Mouse (Mus musculus) heart, adult 11 months (tissue): ENCODE measurements at regions not wholly inside any gene's neighbourhood (a gene's known extent, or its start where the extent isn't known, plus 50 kb on each side); places are given as distances from the start of the nearest gene placed in this dataset.

Experiments used
- DNase-seq: peaks from one replicate; pipeline ENCODE4 v3.0.0; 2022

- DNase-seq, result no peak
Measured at GRCm38 (mm10) chr2:50757837-50758541, 390.9 kb downstream of the Rnd3 start.

GRCm38 (mm10) chr2:50755616-50756450 is 393.1 kb downstream of the Rnd3 start:
- no peak for DNase-seq

- no peak for DNase-seq
Measured at GRCm38 (mm10) chr2:50755160-50755559, 393.8 kb downstream of the Rnd3 start.

GRCm38 (mm10) chr2:50752408-50752807 is 396.5 kb downstream of the Rnd3 start:
- DNase-seq, result no peak

GRCm38 (mm10) chr2:50750799-50751198 is 398.1 kb downstream of the Rnd3 start:
- DNase-seq, result no peak

- DNase-seq, result no peak
Measured at GRCm38 (mm10) chr2:50744625-50745214, 404.2 kb downstream of the Rnd3 start.

GRCm38 (mm10) chr2:50743785-50744258 is 405.1 kb downstream of the Rnd3 start:
- DNase-seq, result no peak

- DNase-seq, result no peak
Measured at GRCm38 (mm10) chr2:50742421-50742820, 406.5 kb downstream of the Rnd3 start.

GRCm38 (mm10) chr2:50741337-50741736 is 407.6 kb downstream of the Rnd3 start:
- DNase-seq, result no peak

GRCm38 (mm10) chr2:50739599-50739979 is 409.3 kb downstream of the Rnd3 start:
- no peak for DNase-seq

- no peak for DNase-seq
Measured at GRCm38 (mm10) chr2:50738936-50739598, 409.8 kb downstream of the Rnd3 start.

GRCm38 (mm10) chr2:50737706-50738105 is 411.2 kb downstream of the Rnd3 start:
- no peak for DNase-seq

- DNase-seq, result no peak
Measured at GRCm38 (mm10) chr2:50735029-50735428, 413.9 kb downstream of the Rnd3 start.

GRCm38 (mm10) chr2:50706652-50707051 is 410.1 kb upstream of the Mmadhc start:
- no peak for DNase-seq

GRCm38 (mm10) chr2:50704297-50704696 is 407.7 kb upstream of the Mmadhc start:
- DNase-seq, result peak; percentile 98

GRCm38 (mm10) chr2:50702584-50703450 is 406.2 kb upstream of the Mmadhc start:
- DNase-seq, result peak; percentile 59

GRCm38 (mm10) chr2:50698841-50699240 is 402.2 kb upstream of the Mmadhc start:
- DNase-seq, result no peak

- DNase-seq, result no peak
Measured at GRCm38 (mm10) chr2:50696575-50696974, 400.0 kb upstream of the Mmadhc start.

GRCm38 (mm10) chr2:50694849-50695248 is 398.2 kb upstream of the Mmadhc start:
- DNase-seq, result peak; percentile 80

GRCm38 (mm10) chr2:50693784-50694350 is 397.3 kb upstream of the Mmadhc start:
- DNase-seq, result peak; percentile 36
